Comparison of ENCODE assay signal across 12 mouse cellular contexts in the genomic region with DNA sequence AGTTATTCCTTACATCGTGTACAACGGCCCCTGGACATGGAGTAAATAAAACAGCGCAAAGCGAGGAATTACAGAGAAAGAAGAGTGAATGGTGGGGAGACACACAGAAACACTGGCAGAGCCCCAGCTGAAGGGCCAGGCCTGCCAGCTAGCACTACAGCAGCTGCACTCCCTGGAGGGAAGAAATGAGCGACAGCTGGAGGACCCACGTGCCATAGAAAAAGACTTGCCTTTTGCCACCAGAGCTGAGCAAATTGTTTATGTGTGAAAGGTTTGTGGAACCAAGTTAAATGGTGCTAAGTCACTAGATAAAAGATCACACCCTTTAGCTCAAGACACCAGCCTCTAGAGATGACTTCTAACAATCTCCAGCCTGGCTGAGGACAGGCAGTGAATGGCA. TPM values are rescaled to one million over a fixed set of nuclear protein-coding genes. Genes with fewer than 3 reads are reported as not detected.
A peak's percentile ranks its signal among the peaks of the same experiment; 100 is the strongest.
DNase-seq lines count a peak whose midpoint lies in the region.
"Had no signal": no experiment of that assay in that cellular context is flagged by ENCODE, and none has a peak within 500 bp of the region (broad histone marks: within the 10 kb centered on the region; RNA-seq: fewer than 3 reads in every experiment).

No protein-coding gene starts in this region.

- H3K27me3 ChIP-seq in hindbrain, embryonic 10.5 days (ENCODE audit: insufficient read depth, poor library complexity, severe bottlenecking) = no peaks in the 10 kb centered on the region
- H3K27me3 ChIP-seq: lung, embryonic 15.5 days had no signal

- no peak overlapping the region for H3K4me3 ChIP-seq in hindbrain, embryonic 10.5 days
- H3K4me3 ChIP-seq: lung, embryonic 15.5 days had no signal

- 59% methylated on average over 6 of the region's 6 CpGs for WGBS in hindbrain, embryonic 10.5 days

- H3K36me3 ChIP-seq in hindbrain, embryonic 10.5 days = no peaks in the 10 kb centered on the region
- H3K36me3 ChIP-seq: G1E; lung, embryonic 15.5 days had no signal

- peak overlapping the region; percentile 63; the same call in 1 of the 2 replicates for H3K27ac ChIP-seq in hindbrain, embryonic 10.5 days
- H3K27ac ChIP-seq: lung, embryonic 15.5 days had no signal

- no peaks in the 10 kb centered on the region for H3K9me3 ChIP-seq in hindbrain, embryonic 10.5 days
- H3K9me3 ChIP-seq: lung, embryonic 15.5 days had no signal

- DNase-seq in layer of hippocampus, adult 11-12 months (ENCODE audit: low spot score) = peak; percentile 28
- DNase-seq in layer of hippocampus, adult 18-20 months (ENCODE audit: low spot score in 2 of 2) = no peak
- peak; percentile 30 for DNase-seq in embryo, embryonic 10.5 days (ENCODE audit: low spot score)
- DNase-seq in hindbrain, embryonic 10.5 days (ENCODE audit: low spot score) = no peak
- peak; percentile 16 for DNase-seq in neural tube, embryonic 10.5 days (ENCODE audit: extremely low spot score, low spot score)
- DNase-seq in kidney, adult 18-20 months = no peak
- no peak for DNase-seq in c-Kit-positive CD71-positive TER-119-positive erythroid progenitor cells, embryonic 14.5 days (ENCODE audit: low spot score)
- DNase-seq in cerebellum, adult 11-12 months = no peak
- DNase-seq: cerebellum, adult 2 months had no signal

- H3K4me1 ChIP-seq in hindbrain, embryonic 10.5 days (replicated peaks) = peaks cover 30% of the 10 kb centered on the region

RNA-seq across cellular contexts. Expression of gene Gap43, which starts 37.0 kb away (rescaled TPM):
- 100 to 1,000 TPM; 188 to 212 TPM for total RNA-seq in layer of hippocampus, adult 18-20 months (2021)
- polyA plus RNA-seq in hindbrain, embryonic 10.5 days (2016; fragmentation: Nextera tagmentation; extraction: Ambion mirVana) = 160 and 277 TPM in 2 replicates
- total RNA-seq: G1E had no signal
- polyA plus RNA-seq: G1E; spleen, adult 2 months had no signal

Comparison
In these comparisons a context has a peak if more than half of its experiments do, and no peak if none do; other contexts are left out.
1. DNase-seq: peak in layer of hippocampus, adult 11-12 months (single experiment), embryo, embryonic 10.5 days (single experiment) and neural tube, embryonic 10.5 days (single experiment); none in layer of hippocampus, adult 18-20 months (0 of 2), hindbrain, embryonic 10.5 days (single experiment), kidney, adult 18-20 months (single experiment), c-Kit-positive CD71-positive TER-119-positive erythroid progenitor cells, embryonic 14.5 days (single experiment) and cerebellum, adult 11-12 months (single experiment).